Mouse (Mus musculus) retina, embryonic 14.5 days (tissue): Measurements from ENCODE around the gene H2-DMb1.
"Not testable (repeated sequence)": the region's sequence is repeated elsewhere in the genome, so short reads cannot be mapped to it uniquely, and the experiment has no call there.

ENCODE experiments used
- DNase-seq: peaks from one replicate; pipeline ENCODE4 v3.0.0-alpha.2; 2015; ENCODE audit warnings: low spot score

The H2-DMb1 gene

GRCm38 (mm10) chr17:34123111-34123510 lies 29.8 kb upstream of the H2-DMb1 start:
- DNase-seq, result no peak

- no peak for DNase-seq
Measured at GRCm38 (mm10) chr17:34123518-34123917, 29.4 kb upstream of the H2-DMb1 start.

DNA sequence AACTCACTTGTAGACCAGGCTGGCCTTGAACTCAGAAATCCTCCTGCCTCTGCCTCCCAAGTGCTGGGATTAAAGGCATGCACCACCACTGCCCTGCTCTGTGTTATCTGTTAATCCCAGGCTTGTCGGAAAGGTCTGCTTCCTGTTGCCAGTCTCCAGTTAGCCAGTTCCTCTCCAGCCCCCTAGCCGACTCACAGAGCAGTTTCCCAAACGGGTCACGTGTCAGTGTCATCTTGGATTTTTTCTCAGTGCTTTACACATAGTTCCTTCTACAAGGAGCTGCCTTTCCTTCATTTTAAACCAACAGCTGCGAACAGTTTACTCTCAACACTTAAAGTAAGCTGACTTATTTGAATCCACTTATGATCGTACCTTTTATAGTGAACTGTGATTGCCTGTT lies 28.2 kb upstream of the H2-DMb1 start:
- DNase-seq, result no peak

DNA sequence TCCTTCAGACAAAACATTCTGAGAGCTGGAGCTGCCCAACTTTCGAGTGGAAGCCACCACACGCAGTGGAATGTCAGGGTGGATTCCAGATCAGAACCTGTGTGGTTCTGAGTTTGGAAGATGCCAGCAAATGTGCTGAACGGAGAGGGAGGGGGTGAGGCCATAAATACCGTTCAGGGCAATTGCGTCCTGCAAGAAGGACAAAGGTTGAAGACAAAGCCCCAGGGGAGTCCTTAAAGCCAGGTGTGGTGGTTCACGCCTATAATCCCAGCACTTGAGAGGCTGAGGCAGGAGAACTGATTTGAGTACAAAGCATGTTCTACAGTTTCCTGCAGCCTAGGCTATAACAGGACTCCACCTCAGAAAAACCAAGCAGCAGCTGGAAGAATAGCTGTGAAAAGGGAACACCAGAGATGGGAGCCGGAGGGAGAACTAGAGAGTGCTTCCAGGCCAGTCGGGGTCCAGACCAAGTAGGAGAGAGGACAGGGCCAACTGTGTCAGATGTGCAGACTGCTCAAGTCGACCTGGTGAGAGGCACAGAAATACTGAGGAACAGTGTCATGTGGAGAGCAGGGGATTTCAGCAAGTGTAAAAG lies 25.9 kb upstream of the H2-DMb1 start:
- DNase-seq, result no peak

DNA sequence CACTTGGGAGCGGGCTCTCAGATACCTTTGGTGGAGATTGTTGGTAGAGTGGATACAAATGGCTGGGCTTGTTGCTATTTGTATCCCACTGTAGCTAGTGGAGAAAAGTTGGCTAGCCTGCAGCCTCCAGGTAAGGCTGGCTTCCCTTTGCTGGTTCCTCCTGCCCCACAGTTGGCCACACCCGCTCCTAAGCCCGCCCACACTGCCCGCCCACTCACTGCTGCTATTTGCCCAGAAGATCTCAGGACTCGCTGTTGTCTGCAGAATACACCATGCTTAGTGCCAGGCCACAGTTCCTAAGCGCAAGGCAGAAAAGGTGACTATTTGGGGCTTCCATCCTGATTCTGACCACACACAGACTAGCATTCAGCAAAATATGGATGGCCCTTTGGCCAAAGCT lies 25.4 kb upstream of the H2-DMb1 start:
- no peak for DNase-seq

DNA sequence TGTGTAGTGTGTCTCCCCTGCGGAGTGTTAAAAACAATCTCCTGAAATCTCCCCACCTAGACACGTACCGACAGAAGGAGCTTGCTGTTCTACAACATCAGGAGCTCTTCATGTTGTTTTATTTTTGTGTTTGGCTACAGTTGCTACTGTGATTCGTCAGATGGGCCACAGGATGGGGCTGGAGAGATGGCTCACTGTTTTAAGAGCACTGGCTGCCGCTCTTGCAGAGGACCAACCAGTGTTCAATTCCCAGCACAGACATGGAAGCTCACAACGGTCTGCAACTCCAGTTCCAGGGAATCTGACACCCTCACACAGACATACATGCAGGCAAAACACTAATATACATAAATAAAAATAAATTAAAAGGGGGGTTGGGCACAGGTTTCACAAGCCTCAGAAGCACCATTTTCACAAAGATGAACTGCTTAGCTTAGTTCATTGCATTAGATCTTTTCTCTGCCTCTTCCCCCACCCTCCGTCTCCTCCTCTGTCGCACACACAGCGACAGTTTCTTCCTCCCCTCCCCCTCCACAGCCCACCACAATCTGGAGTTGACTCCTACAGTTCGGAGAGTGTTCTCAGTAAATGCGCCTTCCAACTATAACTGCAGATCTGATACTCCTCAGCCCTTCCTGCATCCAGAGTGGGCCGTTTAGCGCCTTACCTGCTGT lies 24.5 kb upstream of the H2-DMb1 start:
- no peak for DNase-seq

DNA sequence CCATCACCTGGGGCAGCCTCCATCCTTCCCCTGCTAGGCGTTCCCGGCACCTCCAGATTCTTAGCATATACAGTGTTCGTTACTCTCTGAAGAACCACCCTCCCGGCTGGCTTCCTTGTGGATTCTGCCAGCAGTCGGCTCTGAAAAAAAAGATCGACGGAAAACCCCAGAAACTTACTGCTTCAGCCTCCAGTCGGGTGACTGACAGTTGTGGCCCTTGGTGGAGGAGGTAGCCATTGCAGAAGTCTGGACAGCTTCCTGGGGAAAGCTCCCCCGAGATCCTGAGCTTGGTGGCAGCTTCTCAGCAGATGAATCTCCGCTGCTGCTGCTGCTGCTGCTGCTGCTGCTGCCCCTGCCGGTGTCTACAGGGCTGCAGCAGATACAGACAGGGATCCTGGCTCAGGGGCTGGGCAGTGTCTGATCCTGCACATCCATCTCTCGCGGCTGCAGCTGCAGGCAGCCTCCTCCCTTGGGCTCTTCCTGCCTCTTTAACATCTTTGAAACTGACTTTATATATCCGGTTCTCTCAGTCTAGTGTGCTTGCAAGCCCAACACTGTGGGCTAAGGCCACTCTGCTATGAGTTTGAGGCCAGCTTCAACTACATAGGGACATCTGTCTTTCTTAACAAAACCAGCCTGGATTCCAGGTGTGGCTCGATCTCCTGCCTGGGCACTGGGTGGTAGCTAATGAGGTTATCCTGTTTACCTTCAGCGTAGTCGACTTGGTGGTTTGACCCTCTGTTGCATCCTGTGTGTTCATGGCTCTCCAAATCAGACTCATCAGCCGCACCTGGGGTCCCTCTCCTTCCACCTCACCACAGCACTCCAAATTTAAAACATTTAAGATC lies 23.7 kb upstream of the H2-DMb1 start:
- no peak for DNase-seq

DNA sequence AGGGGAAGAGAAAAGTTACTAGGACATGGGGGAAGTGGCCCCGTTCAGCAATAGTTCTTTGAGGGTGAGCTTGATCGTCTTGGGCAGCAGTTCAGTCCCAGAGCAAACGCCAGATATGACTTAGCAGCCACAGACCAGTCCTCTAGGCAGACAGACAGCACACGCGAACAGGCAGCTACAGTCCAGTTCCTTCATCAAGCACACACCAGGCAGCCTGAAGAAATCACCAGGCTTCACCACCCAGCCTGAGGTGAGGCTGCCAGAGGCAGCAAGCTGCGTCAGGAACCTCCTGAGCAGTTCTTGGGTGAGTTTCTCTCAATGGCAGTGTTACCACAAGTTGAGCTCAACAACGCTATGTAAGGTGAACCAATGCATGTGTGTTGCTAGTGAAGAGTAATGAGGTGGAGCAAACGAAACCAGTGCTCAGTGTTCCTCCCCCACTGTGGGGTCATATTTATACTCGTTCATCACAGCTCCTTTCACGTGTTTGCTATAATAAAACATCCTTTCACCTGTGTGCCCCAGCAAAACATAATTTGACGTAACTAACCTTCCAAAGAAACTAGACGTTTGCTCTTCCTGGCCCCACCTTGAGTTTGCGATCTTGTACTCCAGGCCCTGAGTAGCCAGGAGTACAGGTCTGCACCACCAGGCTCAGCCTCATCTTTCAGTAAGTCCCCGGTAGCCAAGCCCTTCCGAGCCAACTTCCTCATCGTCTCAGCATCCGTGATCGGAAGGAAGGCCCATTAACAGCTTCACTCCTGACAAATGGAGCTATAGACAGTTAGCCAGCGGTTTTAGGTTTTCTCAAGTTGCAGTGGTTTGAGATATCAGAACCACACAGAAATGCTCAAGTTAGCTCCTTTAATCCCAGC lies 22.6 kb upstream of the H2-DMb1 start:
- no peak for DNase-seq

DNA sequence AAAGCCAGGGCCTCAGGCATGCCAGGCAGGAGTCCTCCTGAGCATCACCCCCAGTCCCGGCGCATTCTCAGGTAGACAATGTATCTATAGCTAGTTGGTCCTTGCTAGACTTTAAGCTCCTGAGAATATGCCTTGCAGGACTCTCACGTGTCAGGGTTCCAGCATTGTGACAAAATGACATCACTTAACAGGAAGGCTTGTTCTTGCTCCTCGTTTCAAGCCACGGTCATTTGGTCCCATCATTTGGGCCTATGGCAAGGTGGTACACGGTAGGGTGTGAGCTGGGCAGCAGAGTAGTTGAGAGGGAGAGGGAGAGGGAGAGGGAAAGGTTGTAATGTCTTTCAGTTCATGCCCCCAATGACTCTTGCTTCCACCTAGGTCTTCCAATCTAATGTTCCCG lies 21.0 kb upstream of the H2-DMb1 start:
- DNase-seq, result no peak

GRCm38 (mm10) chr17:34133289-34133688 lies 19.6 kb upstream of the H2-DMb1 start:
- no peak for DNase-seq

DNA sequence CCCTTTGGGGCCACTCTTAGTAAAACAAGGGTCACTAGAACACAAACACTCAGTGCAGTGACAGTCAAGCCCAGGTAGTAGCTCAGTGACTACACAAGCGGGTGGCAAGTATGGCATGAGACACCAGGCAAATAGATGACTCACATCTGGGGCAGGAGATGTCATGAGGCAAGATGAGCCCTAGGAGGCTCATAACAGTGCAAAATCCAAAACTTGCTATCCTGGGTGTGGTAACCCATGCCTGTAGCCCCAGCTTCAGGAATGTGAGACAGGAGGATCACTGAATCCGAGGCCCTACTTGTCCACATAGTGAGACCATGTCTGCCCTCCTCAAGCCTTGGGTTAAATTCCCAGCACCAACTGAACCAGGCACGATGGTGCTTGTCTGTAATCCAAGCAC lies 18.4 kb upstream of the H2-DMb1 start:
- DNase-seq, result no peak

GRCm38 (mm10) chr17:34135297-34136224 lies 17.3 kb upstream of the H2-DMb1 start:
- peak; percentile 100 for DNase-seq

- DNase-seq, result no peak
Measured at GRCm38 (mm10) chr17:34137601-34138000, 15.3 kb upstream of the H2-DMb1 start.

- DNase-seq, result no peak
Measured at GRCm38 (mm10) chr17:34138655-34139054, 14.2 kb upstream of the H2-DMb1 start.

DNA sequence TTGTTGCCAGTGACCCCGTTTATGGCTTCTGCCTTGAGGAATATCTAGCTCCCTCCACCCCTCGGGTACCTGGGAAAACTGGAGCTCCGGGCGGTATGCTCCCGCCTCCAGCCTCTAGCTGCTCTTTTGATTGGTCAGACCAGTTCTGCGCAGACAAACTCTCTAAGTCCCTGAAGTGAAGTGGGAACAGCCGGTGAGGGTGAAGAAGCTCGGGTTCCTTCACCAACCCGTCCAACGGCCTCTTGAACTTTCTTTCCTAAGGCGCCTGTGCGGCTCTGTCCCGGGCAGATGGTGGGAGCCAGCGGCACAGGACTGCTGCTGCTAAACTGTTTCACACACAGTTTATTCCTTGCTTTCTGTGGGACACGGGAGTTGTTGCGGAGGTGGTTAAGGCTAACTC lies 13.5 kb upstream of the H2-DMb1 start:
- DNase-seq, result peak; percentile 61

GRCm38 (mm10) chr17:34140240-34140639 lies 12.6 kb upstream of the H2-DMb1 start:
- no peak for DNase-seq

DNA sequence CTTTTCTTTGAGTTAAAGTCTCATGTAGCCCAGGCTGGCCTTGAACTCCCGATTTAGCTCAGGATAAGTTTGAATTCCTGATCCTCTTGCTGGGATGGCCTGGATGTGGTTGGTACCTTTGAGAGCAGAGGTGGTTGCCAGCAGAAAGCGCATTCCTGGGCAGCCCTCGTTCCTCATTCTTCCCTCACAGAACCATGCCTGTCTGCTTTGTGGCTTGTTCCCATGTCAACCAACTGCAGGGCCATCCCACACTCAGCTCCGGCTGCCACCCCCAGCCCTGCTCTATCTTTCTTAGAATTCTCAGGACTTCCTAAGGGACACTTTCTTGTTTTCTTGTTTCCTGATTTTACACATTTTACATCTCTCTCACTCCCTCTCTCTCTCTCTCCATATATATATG lies 11.4 kb upstream of the H2-DMb1 start:
- DNase-seq, result no peak

GRCm38 (mm10) chr17:34142456-34143010 lies 10.3 kb upstream of the H2-DMb1 start:
- no peak for DNase-seq

GRCm38 (mm10) chr17:34143033-34143432 lies 9.8 kb upstream of the H2-DMb1 start, which contains the start of gene H2-DMb2:
Gene H2-DMb2 (plus strand): TSS chr17:34143307.
- peak; percentile 23 for DNase-seq

DNA sequence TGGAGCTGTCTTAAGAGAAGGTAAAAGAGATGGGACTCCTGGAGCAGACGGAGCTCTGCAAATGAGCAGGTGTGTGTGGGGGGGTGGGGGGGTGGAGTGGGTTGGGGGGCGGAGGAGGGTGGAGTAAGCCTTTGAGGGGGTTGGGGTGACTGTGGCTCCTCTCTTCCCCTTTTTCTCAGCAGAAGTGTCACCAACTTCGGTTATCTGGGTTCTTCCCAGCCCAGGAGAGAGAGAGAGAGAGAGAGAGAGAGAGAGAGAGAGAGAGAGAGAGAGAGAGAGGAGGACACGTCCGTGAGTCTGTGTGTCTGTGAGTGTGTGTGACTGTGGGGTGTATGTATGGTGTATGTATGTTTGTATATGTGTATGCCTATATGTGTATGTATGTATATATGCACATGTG lies 9.4 kb upstream of the H2-DMb1 start:
- DNase-seq, result no peak

DNA sequence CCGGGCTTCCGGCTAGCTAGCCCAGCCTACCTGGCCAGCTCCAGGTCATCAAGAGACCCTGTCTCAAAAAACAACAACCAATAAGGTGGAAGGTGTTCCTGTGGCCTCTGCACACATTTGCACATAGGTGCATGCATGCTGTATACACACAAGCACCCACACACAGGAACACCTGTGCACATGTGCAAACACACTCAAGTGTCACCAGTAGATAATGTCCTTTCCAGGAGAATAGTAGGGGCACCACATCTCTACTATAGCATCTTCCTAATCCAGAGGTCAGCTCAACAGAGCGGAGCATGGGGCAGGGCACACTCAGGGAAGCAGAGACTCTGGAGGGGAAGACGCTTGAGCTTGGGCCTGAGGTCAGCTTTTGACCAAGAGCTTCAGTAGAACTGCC lies 8.7 kb upstream of the H2-DMb1 start:
- DNase-seq, result not testable (repeated sequence)
